Mouse (Mus musculus) MEL (cell line): Measurements from ENCODE around the gene Ccdc107. TPM values are rescaled to one million over a fixed set of nuclear protein-coding genes. Genes with fewer than 3 reads are reported as not detected.

ENCODE experiments used
- DNase-seq: peaks from one replicate; pipeline ENCODE4 v3.0.0; 2011; ENCODE audit warnings: low read depth, low spot score
- H3K27ac ChIP-seq: 2 replicates; pipeline ENCODE4 v1.5.1; 2012; ENCODE audit warnings: low read depth, mild to moderate bottlenecking, control low read depth, low read length, moderate library complexity; ENCODE audit not compliant: control insufficient read depth
- H3K27me3 ChIP-seq, 2 experiments: fragments of 150-350 bp in 1 of 2; sonication (generic) in 1 of 2; 2 replicates each; pipeline ENCODE4 v1.6.1; 2012; ENCODE audit warnings: low read length in 2 of 2, mild to moderate bottlenecking in 2 of 2, improper control_type of control experiment in 1 of 2, moderate library complexity in 1 of 2; ENCODE audit not compliant: insufficient read depth in 2 of 2, control insufficient read depth in 1 of 2
- H3K36me3 ChIP-seq, 2 experiments: 2 replicates each; pipeline ENCODE4 v1.6.1; 2012 to 2014; ENCODE audit warnings: low read length in 2 of 2, improper control_type of control experiment in 1 of 2, inconsistent platforms in 1 of 2, mild to moderate bottlenecking in 1 of 2; ENCODE audit not compliant: insufficient read depth in 2 of 2, control insufficient read depth in 1 of 2
- H3K4me1 ChIP-seq, 2 experiments: fragments of 150-350 bp in 1 of 2; sonication (generic) in 1 of 2; 2 replicates each; pipeline ENCODE4 v1.6.1; 2012; ENCODE audit warnings: low read length in 2 of 2, improper control_type of control experiment in 1 of 2, mild to moderate bottlenecking in 1 of 2; ENCODE audit not compliant: insufficient read depth in 2 of 2, control insufficient read depth in 1 of 2
- H3K4me3 ChIP-seq, 2 experiments: fragments of 150-350 bp in 1 of 2; sonication (generic) in 1 of 2; 2 replicates each; pipeline ENCODE4 v1.5.1; 2012; ENCODE audit warnings: low read depth in 2 of 2, low read length in 2 of 2, mild to moderate bottlenecking in 2 of 2, moderate library complexity in 2 of 2, control low read depth in 1 of 2, improper control_type of control experiment in 1 of 2; ENCODE audit not compliant: control insufficient read depth in 1 of 2, insufficient read depth in 1 of 2
- H3K79me2 ChIP-seq: 2 replicates; pipeline ENCODE4 v1.6.1; 2012; ENCODE audit warnings: mild to moderate bottlenecking, low read length, moderate library complexity; ENCODE audit not compliant: control insufficient read depth, poor library complexity, insufficient read depth
- H3K9ac ChIP-seq: 2 replicates; pipeline ENCODE4 v1.6.1; 2012; ENCODE audit warnings: low read depth, mild to moderate bottlenecking, control low read depth, low read length, moderate library complexity; ENCODE audit not compliant: control insufficient read depth, poor library complexity, severe bottlenecking
- H3K9me3 ChIP-seq: fragments of 150-350 bp; sonication (generic); replicated peaks from 2 replicates; pipeline ENCODE4 v1.6.1; 2012; ENCODE audit warnings: mild to moderate bottlenecking, low read length, improper control_type of control experiment, moderate library complexity; ENCODE audit not compliant: insufficient read depth
- BHLHE40 ChIP-seq: IDR thresholded peaks from 2 replicates; pipeline ENCODE4 v1.6.1; 2012; ENCODE audit warnings: low read depth, mild to moderate bottlenecking, inconsistent platforms, low read length, improper control_type of control experiment, borderline replicate concordance
- CHD1 ChIP-seq: IDR thresholded peaks from 2 replicates; pipeline ENCODE4 v1.6.1; 2012; ENCODE audit warnings: low read depth, mild to moderate bottlenecking, inconsistent platforms, low read length, improper control_type of control experiment
- CHD2 ChIP-seq: IDR thresholded peaks from 2 replicates; pipeline ENCODE4 v1.6.1; 2011; ENCODE audit warnings: low read length, improper control_type of control experiment
- CTCF ChIP-seq, 3 experiments: IDR thresholded peaks in 2 of 3; conservative IDR thresholded peaks in 1 of 3; 2 replicates each; pipeline ENCODE4 v1.5.1; 2011 to 2012; ENCODE audit warnings: low read length in 3 of 3, low read depth in 2 of 3, mild to moderate bottlenecking in 2 of 3, improper control_type of control experiment in 1 of 3, inconsistent platforms in 1 of 3, mixed read lengths in 1 of 3, moderate library complexity in 1 of 3; ENCODE audit not compliant: control insufficient read depth in 1 of 3, insufficient read depth in 1 of 3, poor library complexity in 1 of 3, severe bottlenecking in 1 of 3
- E2F4 ChIP-seq: IDR thresholded peaks from 2 replicates; pipeline ENCODE4 v1.6.1; 2011; ENCODE audit warnings: low read depth, low read length, improper control_type of control experiment, borderline replicate concordance
- ELF1 ChIP-seq: IDR thresholded peaks from 2 replicates; pipeline ENCODE4 v1.6.1; 2014; ENCODE audit warnings: low read depth, mild to moderate bottlenecking, inconsistent platforms, low read length, improper control_type of control experiment, moderate library complexity
- EP300 ChIP-seq, 2 experiments: IDR thresholded peaks; 2 replicates each; pipeline ENCODE4 v1.6.1; 2011; ENCODE audit warnings: improper control_type of control experiment in 2 of 2, low read length in 2 of 2, low read depth in 1 of 2, mild to moderate bottlenecking in 1 of 2
- ETS1 ChIP-seq: IDR thresholded peaks from 2 replicates; pipeline ENCODE4 v1.6.1; 2012; ENCODE audit warnings: low read depth, mild to moderate bottlenecking, inconsistent platforms, low read length, improper control_type of control experiment, moderate library complexity
- GABPA ChIP-seq: IDR thresholded peaks from 2 replicates; pipeline ENCODE4 v1.6.1; 2012; ENCODE audit warnings: low read depth, mild to moderate bottlenecking, inconsistent platforms, low read length, improper control_type of control experiment, moderate library complexity
- GATA1 ChIP-seq: IDR thresholded peaks from 2 replicates; pipeline ENCODE4 v1.6.1; 2011; ENCODE audit warnings: low read depth, low read length, improper control_type of control experiment
- HCFC1 ChIP-seq: IDR thresholded peaks from 2 replicates; pipeline ENCODE4 v1.6.1; 2012; ENCODE audit warnings: low read depth, mild to moderate bottlenecking, inconsistent platforms, low read length, improper control_type of control experiment, moderate library complexity
- JUND ChIP-seq: IDR thresholded peaks from 2 replicates; pipeline ENCODE4 v1.6.1; 2011; ENCODE audit warnings: low read depth, mild to moderate bottlenecking, improper control_type of control experiment, low read length
- MAFK ChIP-seq: IDR thresholded peaks from 2 replicates; pipeline ENCODE4 v1.6.1; 2011; ENCODE audit warnings: low read depth, mild to moderate bottlenecking, low read length, improper control_type of control experiment, borderline replicate concordance
- MAX ChIP-seq: IDR thresholded peaks from 2 replicates; pipeline ENCODE4 v1.6.1; 2011; ENCODE audit warnings: low read length, improper control_type of control experiment
- MAZ ChIP-seq: IDR thresholded peaks from 2 replicates; pipeline ENCODE4 v1.6.1; 2012; ENCODE audit warnings: low read depth, mild to moderate bottlenecking, inconsistent platforms, low read length, improper control_type of control experiment
- MXI1 ChIP-seq: IDR thresholded peaks from 2 replicates; pipeline ENCODE4 v1.6.1; 2011; ENCODE audit warnings: mild to moderate bottlenecking, low read depth, low read length, improper control_type of control experiment
- MYC ChIP-seq: IDR thresholded peaks from 2 replicates; pipeline ENCODE4 v1.6.1; 2011; ENCODE audit warnings: low read depth, mild to moderate bottlenecking, low read length, improper control_type of control experiment, moderate library complexity
- NELFE ChIP-seq: IDR thresholded peaks from 2 replicates; pipeline ENCODE4 v1.6.1; 2011; ENCODE audit warnings: low read depth, low read length, improper control_type of control experiment
- POLR2A ChIP-seq, 2 experiments: IDR thresholded peaks; 2 replicates each; pipeline ENCODE4 v1.6.1; 2011 to 2012; ENCODE audit warnings: low read length in 2 of 2, mild to moderate bottlenecking in 2 of 2, control low read depth in 1 of 2, improper control_type of control experiment in 1 of 2, low read depth in 1 of 2, moderate library complexity in 1 of 2; ENCODE audit not compliant: control insufficient read depth in 1 of 2, insufficient read depth in 1 of 2, poor library complexity in 1 of 2
- POLR2AphosphoS5 ChIP-seq: IDR thresholded peaks from 2 replicates; pipeline ENCODE4 v1.6.1; 2012; ENCODE audit warnings: low read depth, borderline replicate concordance, mild to moderate bottlenecking, inconsistent platforms, low read length, moderate library complexity, mixed read lengths
- RAD21 ChIP-seq: IDR thresholded peaks from 2 replicates; pipeline ENCODE4 v1.6.1; 2011; ENCODE audit warnings: mild to moderate bottlenecking, low read depth, low read length, improper control_type of control experiment
- SIN3A ChIP-seq: IDR thresholded peaks from 2 replicates; pipeline ENCODE4 v1.6.1; 2012; ENCODE audit warnings: low read length, improper control_type of control experiment, inconsistent platforms
- TBP ChIP-seq: IDR thresholded peaks from 2 replicates; pipeline ENCODE4 v1.8.0; 2011; ENCODE audit warnings: low read depth, low read length, improper control_type of control experiment
- TCF12 ChIP-seq: IDR thresholded peaks from 2 replicates; pipeline ENCODE4 v1.6.1; 2014; ENCODE audit warnings: low read depth, mild to moderate bottlenecking, inconsistent platforms, low read length, improper control_type of control experiment, moderate library complexity
- UBTF ChIP-seq: IDR thresholded peaks from 2 replicates; pipeline ENCODE4 v1.6.1; 2012; ENCODE audit warnings: low read depth, mild to moderate bottlenecking, inconsistent platforms, low read length, improper control_type of control experiment, moderate library complexity, borderline replicate concordance; ENCODE audit not compliant: insufficient read depth
- USF1 ChIP-seq: IDR thresholded peaks from 2 replicates; pipeline ENCODE4 v1.6.1; 2014; ENCODE audit warnings: low read depth, mild to moderate bottlenecking, inconsistent platforms, low read length, improper control_type of control experiment, moderate library complexity
- USF2 ChIP-seq, 2 experiments: IDR thresholded peaks; 2 replicates each; pipeline ENCODE4 v1.6.1; 2011 to 2012; ENCODE audit warnings: improper control_type of control experiment in 2 of 2, low read length in 2 of 2, borderline replicate concordance in 1 of 2, inconsistent platforms in 1 of 2, low read depth in 1 of 2, mild to moderate bottlenecking in 1 of 2; ENCODE audit not compliant: insufficient read depth in 1 of 2
- ZC3H11A ChIP-seq: IDR thresholded peaks from 2 replicates; pipeline ENCODE4 v1.6.1; 2012; ENCODE audit warnings: low read depth, mild to moderate bottlenecking, inconsistent platforms, low read length, improper control_type of control experiment
- ZMIZ1 ChIP-seq: IDR thresholded peaks from 2 replicates; pipeline ENCODE4 v1.6.1; 2012; ENCODE audit warnings: low read depth, mild to moderate bottlenecking, inconsistent platforms, low read length, improper control_type of control experiment, moderate library complexity
- ZNF384 ChIP-seq: IDR thresholded peaks from 2 replicates; pipeline ENCODE4 v1.6.1; 2012; ENCODE audit warnings: low read depth, mild to moderate bottlenecking, inconsistent platforms, low read length, improper control_type of control experiment
- polyA plus RNA-seq, 2 experiments: library from polyadenylated mRNA; stranded (reverse) in 1 of 2; unstranded in 1 of 2; fragments of >175 nt in 1 of 2; fragments of >200 nt in 1 of 2; gene quantifications; 2 replicates each; pipeline versions ENCODE4 v1.2.1 to v1.2.4; 2012; ENCODE audit warnings: low replicate concordance in 2 of 2, low read depth in 1 of 2; ENCODE audit not compliant: insufficient read length in 2 of 2, insufficient read depth in 1 of 2, missing spikeins in 1 of 2
- total RNA-seq: library from RNA; depleted of rRNA; stranded (reverse); fragments of 300-350 nt; gene quantifications from 2 replicates; pipeline ENCODE4 v1.2.3, GENCODE M21; 2012; rRNA removed

The Ccdc107 gene
- total RNA-seq: 32.9 and 44.3 TPM in 2 replicates
- 10 to 100 TPM in 1 of 2 experiments, not detected in 1; 56.7 TPM for polyA plus RNA-seq

GRCm38 (mm10) chr4:43492821-43493185, at the start of gene Ccdc107:
Gene Ccdc107 (plus strand): TSS chr4:43492900.
- peaks cover 5% of the 10 kb centered on the region; the same call in 1 of the 2 replicates for H3K79me2 ChIP-seq
- TF ChIP-seq E2F4 (no peak), CTCF (IDR thresholded peaks at IDR 0.05 in 2 of 3, conservative IDR thresholded peaks at IDR 0.05 in 1 of 3; ENCODE audit: control insufficient read depth in 1 of 3, insufficient read depth in 1 of 3, low read depth in 2 of 3, low read length in 3 of 3, poor library complexity in 1 of 3, severe bottlenecking in 1 of 3) (no peak), GABPA (no peak), ZMIZ1 (peak; percentile 97), ZC3H11A (no peak), TBP (peak; percentile 100), UBTF (peak; percentile 99), HCFC1 (peak; percentile 61), BHLHE40 (no peak; the same call in 1 of the 2 replicates), MAFK (peak; percentile 99), CHD1 (no peak), MAZ (peak; percentile 82; the same call in 1 of the 2 replicates), USF2 (IDR thresholded peaks at IDR 0.05; ENCODE audit: borderline replicate concordance in 1 of 2, insufficient read depth in 1 of 2, low read depth in 1 of 2, low read length in 2 of 2) (no peak), EP300 (IDR thresholded peaks at IDR 0.05; ENCODE audit: low read depth in 1 of 2, low read length in 2 of 2) (no peak), GATA1 (peak; percentile 8; the same call in 1 of the 2 replicates), MYC (peak; percentile 80), ZNF384 (no peak), CHD2 (no peak), ELF1 (peak; percentile 81), JUND (no peak), SIN3A (peak; percentile 81), MXI1 (peak; percentile 87), MAX (peak; percentile 64; the same call in 1 of the 2 replicates), USF1 (no peak), POLR2AphosphoS5 (no peak), POLR2A (IDR thresholded peaks at IDR 0.05; ENCODE audit: control insufficient read depth in 1 of 2, insufficient read depth in 1 of 2, low read depth in 1 of 2, low read length in 2 of 2, poor library complexity in 1 of 2) (peak in 1 of 2 experiments; percentile 87; a peak in 2 of 4 replicates), NELFE (no peak), TCF12 (no peak; the same call in 1 of the 2 replicates), ETS1 (peak; percentile 74), RAD21 (no peak)
- peaks cover 2 to 20% of the 10 kb centered on the region in 2 experiments; a peak in 2 of 4 replicates for H3K4me1 ChIP-seq
- peak; percentile 99 for DNase-seq
- H3K4me3 ChIP-seq: peak within 1 kb of the TSS; percentile 64 to 89
- H3K27ac ChIP-seq: peak within 1 kb of the TSS; percentile 33
- no peaks in the 10 kb centered on the region for H3K36me3 ChIP-seq
- H3K9me3 ChIP-seq: no peaks in the 10 kb centered on the region
- peak within 1 kb of the TSS; percentile 90 for H3K9ac ChIP-seq
- H3K27me3 ChIP-seq: no peaks in the 10 kb centered on the region
